Mouse (Mus musculus): ENCODE data around the gene Wfdc5.

DNA sequence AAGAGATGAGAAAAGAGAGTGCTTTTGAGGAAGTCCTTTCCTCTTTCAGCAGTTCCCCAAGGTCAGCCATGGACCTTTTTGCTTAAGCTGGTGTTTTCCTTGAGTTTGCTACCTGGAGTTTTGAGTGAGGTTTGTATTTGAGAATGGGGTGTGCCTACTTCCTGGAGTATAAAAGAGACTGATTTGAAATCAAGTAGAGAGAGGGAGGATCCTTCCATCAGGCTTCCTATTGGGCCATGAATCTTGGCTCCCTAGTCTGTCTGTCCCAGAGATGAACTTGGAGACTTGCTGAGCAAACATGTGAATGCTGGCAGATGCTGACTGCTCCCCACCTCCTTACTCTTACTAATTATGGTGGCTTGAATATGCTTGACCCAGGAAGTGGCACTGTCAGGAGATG lies 9.7 kb upstream of the Wfdc5 start:
- TF ChIP-seq CTCF (IDR thresholded peaks at IDR 0.05; ENCODE audit: extremely low read depth, insufficient read depth, low read length) (no peak), POLR2A (IDR thresholded peaks at IDR 0.05; ENCODE audit: extremely low read depth, insufficient read depth, low read length) (no peak)
